Mouse (Mus musculus): ENCODE results near the gene Myo1g.
A peak's percentile ranks its signal among the peaks of the same experiment; 100 is the strongest.
"Not testable (repeated sequence)": the region's sequence is repeated elsewhere in the genome, so short reads cannot be mapped to it uniquely, and the experiment has no call there.

The Myo1g gene

DNA sequence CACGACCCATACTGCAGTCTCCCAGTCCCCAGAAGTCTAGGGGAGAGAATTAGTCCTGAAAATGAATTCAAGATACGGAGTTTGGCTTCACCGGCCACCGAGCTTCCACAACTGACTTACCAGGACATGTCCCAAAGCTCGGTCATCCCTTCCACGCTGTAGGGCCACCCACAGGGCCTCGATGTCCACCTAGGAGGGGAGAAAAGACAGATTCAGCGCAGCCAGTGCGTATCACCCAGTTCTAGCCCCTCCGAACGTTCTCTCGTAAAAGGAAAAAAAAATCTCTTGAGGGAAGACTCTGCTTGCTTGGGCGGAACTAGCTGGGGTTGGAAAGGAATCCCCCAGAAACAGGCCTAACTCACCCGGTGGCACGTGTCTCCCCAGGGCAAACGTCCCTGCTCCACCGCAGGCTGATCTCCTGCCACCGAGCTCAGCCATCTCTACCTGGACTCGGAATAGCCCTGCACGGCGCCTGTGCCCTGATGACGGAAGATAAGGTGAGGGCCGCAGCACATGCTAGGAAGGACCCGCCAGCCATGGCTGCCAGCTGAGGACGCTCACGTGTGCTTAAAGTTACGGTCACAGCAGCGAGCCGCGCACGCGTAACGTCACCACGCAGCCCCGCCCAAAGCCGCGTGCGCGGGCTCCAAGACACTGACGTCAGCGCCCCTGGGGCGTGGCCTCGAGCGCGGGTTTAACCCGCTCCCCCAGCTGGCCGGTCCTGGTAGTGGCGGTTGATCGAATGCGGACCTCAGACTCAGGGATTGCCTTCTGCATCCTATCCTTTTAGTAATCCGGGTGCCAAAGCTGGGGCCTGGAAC, 7.6 kb upstream of the Myo1g start:
- peak; percentile 88 to 90 for DNase-seq

DNA sequence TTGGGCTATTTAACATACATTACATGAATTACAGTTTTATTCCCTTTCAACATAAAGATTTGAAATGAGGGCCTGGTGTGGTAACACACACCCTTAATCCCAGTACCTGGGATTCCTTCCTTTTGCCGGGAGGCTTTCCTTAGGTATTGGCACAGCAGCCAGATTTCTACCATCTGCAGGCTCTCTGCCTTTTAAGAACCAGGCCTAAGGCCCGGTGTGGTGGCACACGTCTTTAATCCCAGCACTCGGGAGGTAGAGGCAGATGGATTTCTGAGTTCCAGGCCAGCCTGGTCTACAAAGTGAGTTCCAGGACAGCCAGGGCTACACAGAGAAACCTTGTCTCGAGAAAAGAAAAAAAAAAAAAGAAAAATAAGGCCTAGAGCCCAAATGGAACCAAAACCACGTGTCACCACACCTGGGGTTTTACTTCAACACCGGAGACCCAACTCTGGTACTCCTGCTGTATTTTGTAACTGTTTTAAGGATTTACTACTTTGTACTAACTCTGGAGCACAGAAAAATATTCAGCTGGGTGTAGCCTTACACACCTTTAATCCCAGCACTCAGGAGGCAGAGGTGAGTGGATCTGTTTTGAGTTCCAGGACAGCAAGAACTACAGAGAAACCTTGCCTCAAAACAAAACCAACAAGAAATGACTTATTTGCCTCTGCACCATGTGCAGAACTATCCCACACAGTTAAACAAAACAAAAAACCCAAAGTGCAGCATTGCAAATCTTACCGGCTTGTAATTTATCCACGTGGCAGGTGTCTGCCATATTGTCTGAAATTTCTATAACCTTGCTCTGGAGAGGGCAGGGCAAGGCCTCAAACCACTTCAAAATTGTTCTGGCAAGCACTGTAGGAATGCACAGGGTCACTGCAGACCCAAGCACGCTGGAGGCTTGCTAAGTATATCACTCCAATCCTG, 6.8 kb upstream of the Myo1g start:
- no peak for DNase-seq

DNA sequence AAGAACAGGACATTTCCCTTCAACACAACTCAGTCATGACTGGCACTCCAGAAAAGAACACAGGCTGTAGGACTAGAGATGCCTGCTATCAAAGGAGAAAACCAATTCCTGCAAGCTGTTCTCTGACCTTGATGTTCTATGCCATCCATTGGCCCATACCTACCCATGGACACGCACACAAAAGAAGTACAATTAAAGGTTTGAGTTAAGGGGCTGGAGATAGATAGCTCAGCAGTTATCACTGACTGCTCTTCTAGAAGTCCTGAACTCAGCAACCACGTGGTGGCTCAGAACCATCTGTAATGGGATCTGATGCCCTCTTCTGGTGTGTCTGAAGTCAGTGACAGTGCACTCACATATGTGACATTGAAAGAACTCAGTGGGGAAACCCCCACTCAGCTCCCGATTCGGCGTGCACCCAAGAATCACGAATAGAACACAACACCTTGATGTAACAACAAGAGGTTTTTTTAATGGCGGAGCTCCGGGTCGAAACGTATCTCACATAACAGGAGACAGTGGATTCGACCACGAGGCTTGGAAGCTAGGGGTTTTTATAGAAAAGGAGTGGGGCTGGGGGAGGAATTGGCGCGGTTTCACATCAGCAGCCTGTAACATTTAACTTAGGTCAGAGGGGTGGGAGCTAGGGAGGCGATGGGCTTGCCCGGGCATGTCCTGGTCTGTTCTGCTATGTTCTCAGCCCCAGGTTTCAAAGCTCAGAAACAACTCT, 5.9 kb upstream of the Myo1g start:
- not testable (repeated sequence) for DNase-seq

DNA sequence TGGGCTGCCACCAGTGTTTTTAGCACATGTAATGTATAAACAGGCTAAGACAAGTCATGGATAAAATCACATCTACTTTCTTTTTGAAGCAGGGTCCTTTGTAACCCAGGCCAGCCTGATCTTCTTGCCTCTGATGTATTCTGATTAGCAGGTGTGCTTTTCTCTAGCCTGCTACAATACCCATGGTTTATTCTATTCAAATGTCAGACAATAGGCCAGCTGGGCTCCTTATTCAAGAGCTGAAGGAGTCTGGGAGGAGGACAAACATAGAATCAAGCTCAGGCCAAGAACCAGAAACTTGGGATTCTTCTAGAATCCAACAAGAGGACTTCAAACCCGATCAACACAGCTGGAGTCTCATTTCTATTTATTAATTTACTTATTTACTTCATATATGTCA, 4.5 kb upstream of the Myo1g start:
- no peak for DNase-seq

DNA sequence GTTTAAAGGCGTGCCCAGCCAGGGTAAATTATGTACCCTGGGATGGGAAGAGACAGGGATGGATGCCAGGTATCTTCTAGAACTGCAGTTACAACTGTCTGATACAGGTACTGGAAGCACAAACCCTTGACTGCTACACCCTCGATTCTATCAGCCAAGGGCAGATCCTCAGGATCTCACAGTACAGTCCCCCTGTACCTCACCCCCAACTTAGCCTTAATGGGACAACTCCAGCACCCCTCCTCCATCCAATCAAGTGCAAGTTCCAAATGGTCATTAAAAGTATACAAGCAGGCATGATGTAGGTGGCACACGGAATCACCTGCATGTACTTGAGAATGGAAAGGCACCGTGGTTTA, 4.1 kb upstream of the Myo1g start:
- no peak for DNase-seq

DNA sequence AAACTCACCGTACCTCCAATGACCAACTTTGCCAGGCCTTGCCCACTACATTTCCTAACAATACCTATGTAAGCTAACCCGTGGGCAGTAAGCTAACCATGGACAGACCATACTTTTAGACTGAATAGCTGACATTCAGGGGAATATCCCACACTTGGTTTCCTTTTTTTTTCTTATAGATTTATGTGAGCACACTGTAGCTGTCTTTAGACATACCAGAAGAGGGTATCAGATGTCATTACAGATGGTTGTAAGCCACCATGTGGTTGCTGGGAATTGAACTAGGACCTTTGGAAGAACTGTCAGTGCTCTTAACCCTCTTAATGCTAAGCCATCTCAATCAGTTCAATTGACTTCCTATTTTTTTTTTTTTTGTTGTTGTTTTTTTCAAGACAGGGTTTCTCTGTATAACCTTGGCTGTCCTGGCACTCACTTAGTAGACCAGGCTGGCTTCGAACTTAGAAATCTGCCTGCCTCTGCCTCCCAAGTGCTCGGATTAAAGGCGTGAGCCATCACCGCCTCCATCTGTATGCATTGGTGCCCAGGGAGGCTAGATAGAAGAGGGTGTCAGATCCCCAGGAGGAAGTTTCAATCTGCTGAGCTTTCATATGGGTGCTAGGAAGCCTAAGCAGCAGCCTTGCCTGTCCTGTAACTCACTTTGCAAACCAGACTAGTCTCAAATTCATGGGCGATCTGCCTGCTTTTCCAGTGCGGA, 3.6 kb upstream of the Myo1g start:
- DNase-seq = no peak

DNA sequence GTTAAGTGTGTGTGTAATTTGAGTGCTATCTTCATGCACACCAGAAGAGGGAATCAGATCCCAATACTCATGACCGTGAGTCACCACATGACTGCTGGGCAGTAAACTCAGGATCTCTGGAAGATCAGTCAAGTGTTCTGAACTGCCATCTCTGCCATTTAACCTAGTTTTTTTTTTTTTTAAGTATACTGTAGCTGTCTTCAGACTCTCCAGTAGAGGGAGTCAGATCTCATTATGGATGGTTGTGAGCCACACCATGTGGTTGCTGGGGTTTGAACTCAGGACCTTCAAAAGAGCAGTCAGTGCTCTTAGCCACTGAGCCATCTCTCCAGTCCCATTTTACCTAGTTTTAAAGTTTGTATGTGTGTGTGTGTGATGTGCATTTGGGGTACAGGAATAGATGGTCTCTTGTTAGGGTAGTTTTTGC, 2.9 kb upstream of the Myo1g start:
- DNase-seq = no peak

DNA sequence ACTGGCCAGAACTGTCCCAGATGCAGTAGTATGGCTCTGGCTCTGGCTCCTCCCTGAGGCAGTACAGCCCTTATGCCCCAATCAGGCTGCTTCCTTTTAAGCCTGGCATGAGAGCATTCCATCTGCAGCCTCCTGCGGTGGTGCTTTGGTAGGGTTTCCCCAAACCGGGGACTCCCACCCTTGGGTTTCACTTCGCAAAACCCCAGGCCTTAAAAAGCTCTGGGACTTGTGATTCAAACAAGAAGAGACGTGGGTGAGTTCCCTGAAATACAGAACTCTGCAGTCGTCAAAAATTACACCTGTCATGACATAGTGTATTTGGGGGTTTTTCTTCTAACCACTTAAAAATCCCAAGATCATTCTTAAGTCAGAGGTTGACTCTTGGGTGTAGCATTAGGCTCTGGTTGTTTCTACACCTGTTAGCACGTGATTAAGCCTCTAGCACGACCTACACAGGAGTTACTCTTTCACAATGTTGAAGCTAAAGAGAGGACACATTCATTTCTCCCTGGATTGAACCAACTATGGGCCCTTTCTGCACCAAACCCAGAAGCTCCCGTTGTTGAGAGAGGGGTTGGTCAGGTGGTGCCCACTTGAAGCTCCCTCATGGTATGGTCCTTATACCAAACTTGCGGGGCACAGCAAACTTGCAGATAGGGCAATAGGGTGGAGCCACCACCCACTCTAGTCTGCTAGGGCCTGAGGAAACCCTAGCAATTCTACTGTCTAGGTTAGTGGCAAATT, 2.2 kb upstream of the Myo1g start:
- DNase-seq = peak in 1 of 2 experiments; percentile 35

DNA sequence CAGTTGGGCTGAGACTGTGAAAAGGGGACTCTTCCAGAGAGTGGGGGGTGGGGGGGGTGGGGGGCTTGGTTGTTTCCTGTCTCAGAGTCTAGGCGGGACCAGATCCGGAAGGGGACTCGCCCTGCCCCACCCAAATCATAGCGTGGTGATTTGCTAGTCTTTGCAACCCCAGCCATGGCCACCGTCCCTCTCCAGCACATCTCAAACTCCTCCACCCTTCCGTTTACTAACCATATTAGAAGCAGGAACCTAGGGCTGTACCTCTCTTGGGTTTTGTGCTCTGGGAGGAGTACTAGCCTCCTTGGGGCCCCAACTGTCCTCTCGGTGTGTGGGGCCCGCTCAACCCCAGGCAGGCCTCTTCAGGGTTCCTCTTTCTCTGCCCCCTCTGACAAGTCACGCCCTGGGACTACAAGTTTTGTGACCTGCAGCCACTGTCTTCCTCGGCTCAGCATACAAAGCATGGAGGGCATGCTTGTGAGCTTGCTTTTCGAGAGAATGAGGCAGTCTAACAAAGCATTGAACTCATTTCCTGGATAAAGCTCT, 1.2 kb downstream of the Myo1g start:
- DNase-seq = peak; percentile 34 to 48

DNA sequence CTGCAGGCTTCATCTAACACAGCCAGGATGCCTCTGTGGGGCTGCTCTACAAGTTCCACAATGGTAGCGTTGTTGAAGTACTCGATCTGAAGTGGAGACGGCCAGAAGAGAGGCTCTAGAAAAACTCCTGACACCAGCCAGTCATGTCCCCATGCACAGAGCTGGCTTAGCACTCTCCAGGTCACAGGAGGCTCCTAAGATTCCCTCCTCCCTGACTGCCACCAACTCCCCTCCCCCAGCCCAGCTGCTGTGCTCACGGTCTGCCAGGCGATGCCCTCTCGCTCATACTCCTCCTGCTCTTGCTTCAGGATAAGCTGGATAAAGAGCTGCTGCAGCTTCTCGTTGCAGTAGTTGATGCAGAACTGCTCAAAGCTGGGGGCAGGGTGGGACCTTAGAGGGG, 5.9 kb downstream of the Myo1g start:
- DNase-seq = no peak

DNA sequence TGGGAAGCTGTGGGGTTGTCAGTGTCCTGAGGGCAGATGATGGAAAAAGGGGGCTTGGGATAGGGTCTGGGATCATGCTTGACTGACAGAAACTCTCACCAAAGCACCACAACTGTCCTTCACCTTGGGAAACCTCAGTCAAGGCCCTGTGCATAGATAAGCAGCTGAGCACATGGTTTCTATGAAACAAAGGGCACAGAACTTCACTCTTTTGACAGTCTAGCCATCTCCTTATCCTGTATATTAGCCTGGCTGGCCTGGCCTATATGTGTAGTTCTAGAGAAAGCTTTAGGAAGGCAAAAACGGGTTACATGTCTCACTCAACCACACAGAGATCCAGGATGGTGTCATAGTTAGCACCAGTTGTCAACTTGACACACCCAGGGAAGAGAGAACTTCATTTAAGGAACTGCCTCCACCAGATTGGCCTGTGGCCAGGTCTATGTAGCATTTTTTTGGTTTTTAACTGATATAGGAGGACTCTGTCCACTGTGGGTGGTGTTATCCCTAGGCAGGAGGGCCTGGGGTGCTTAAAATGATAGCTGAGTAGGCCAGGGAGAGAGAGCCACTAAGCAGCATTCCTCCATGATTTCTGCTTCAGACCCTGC, 12.4 kb downstream of the Myo1g start:
- no peak for DNase-seq

DNA sequence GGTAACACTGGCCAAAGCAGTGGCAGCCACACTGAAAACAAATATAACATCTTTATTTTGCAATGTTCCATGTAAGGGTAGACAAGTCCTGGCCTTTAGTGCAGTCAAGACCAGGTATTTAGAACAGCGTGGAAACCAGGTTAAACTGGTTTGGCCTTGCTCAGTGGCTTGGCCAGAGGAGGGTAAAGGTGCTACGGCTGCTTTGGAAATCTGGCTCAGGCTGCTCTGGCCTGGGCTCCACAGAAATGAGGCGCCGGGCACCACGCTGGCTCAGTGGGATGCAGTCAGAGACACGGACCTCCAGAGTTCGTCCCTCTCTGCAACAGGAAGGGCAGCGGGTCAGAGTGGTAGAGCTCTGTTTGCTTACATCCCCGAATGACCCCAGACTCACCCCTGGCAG, 14.2 kb downstream of the Myo1g start:
- DNase-seq = no peak

DNA sequence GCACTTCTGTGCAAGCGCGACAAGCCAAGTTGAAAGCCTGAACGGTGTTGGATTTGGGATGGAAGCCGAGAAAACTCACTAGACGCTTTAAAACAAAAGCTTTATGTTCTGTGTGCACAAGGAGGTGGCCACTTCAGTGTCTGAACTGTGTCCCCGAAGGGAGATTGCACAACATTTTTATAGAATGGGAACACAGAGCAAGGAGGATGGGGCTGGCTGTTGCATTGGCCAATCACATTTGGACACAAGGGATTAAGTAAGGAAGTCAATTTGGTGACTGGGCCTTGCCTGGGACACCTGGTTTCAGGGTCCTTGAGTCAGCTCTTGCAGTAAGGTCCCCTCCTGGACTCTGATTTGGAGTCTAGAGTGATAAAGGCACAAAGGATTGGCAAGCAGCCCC, 16.1 kb downstream of the Myo1g start:
- DNase-seq = no peak

DNA sequence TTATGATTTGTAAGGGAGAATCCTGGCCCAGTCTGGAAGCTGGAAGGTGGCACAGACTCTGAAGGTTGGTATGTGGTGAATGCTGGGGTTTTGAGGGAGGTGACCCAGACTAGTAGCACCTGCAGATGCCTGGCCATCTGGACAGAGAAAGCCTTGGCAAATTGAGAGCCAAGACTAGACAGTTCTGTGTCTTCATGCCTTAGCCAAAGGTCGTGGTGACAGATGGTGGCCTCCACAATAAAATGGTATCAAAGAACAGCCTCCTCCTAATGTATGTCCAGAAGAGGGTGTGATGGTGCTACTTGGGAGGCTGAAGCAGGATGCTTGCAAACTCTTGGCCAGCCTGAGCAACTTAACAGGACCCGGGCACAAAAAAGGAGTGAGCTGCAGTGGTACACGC, 16.5 kb downstream of the Myo1g start:
- DNase-seq = no peak

DNA sequence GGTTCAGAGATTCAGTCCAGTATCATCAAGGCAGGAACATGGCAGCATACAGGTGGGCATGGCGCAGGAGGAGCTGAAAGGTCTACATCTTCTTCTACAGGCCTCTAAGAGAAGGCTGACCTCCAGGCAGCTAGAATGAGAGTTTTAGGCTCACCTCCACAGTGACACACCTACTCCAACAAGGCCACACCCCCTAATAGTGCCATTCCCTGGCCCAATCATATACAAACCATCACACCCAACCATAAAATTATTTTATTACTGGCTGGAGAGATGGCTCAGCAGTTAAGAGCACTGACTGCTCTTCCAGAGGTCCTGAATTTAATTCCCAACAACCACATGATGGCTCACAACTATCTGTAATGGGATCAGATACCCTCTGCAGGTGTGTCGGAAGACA, 18.3 kb downstream of the Myo1g start:
- no peak for DNase-seq

DNA sequence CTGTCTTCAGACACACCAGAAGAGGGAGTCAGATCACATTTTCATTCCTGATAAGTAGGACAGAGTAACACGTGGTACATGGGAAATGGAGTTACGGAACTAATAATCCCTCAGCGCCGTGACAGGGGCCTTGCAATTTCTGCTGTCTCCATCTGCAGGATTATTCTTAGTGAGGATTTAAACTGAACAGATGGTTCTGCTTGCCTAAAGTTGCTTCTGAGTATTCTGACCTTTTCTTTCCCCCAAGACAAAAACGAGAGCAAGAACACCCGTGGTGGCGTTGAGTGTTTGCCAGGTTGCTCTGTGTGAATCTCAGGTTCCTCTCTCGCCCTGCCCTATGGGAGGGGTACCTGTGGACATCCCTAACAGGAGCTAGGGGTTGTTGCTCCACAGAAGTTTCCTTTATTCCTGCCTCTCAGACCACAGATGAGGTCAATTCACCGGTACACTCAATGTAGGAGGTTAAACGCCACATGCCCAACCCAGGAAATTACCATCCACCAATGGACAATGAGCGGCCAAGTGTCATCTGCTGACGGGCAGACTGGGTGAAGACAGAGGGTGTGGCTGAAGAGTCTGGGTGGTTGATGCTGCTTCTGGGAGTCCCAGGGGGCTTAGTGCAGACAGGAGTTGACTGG, 23.3 kb downstream of the Myo1g start:
- DNase-seq = no peak

DNA sequence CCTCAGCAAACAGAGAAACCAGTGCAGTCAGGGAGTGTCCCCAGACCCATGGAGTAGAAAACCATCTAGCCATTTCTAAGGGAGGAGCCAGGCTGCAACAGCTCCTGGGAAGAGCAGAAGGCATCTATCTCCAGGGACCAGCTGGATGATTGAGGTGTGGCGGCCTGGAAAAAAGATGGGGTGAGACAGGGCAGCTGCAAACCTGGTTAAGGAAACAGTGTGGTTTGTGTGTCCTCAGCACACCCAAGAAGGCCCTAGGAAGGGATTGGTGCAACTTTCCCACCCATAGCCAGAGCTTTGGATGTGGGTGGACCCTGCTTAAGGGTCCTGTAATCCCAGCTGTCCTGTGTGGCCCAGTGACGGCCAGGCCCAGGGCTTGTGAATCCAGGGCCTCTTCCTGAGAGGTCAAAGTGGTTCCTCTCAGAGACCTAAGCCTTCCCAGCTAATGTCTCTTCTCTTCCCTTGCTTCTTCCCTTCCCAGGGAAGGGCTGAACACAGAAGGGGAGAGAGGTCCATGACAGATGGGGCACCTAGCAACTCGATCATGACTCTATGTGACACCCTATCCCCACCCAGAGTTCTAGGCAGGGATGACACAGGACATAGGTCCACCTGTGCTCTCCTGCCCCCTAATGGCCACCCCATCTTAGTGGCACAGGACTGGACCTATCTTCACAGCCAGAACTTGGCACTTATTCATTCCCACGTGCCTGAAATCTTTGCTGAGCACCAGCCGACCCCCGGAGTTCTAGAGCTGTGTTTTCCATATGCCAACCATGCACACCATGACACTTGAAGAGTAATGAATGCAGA, 30.9 kb downstream of the Myo1g start:
- no peak for DNase-seq

DNA sequence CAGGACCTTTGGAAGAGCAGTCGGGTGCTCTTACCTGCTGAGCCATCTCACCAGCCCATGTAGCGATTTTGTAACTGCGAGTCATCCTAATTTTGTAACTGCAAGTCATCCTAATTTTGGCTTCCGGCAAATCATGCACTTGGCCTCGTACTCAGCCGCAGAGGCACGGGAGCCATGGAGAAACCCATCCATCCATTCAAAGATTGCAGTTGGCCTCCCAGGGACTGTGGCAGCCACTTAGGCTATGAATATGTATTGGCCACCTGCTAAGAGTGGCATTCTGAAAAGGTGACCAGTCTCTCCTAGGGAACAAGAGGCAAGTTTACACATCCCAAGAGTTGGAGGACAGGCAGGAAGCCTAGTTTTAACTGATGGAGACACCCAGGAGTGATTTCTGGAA, 31.5 kb downstream of the Myo1g start:
- no peak for DNase-seq

DNA sequence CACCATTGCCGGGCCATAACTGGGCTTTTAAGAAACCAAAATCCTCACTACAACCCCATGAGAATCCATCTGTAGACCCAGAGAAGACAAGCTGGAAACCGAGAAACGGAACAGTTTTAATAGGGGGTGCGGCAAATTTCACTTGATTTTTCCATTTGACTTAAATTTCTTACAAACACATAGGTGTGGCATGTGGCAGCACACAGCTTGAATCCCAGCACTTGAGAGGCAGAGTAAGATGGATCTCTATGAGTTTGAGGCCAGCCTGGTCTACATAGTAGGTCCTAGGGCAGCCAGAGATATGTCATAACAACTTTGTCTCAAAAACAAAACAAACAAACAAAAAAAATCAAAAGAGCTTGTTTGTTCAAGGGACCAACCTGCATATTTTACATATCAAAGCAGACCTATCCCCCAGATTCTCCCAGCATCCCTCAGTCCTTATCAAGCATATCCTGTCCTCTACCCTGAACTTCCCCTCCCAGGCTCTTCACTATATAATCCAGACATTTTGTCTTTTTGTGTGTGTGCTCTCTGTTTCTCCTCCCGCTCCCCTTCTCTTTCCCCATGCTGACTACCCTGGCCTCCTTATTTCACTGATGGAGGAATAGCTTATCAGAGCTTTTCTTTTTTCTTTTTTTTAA, 32.6 kb downstream of the Myo1g start:
- no peak for DNase-seq

Measured in thymus, adult 18-20 months (tissue).